Mouse (Mus musculus): Measurements from ENCODE around the gene Kifap3. TPM values are rescaled to one million over a fixed set of nuclear protein-coding genes. Genes with fewer than 3 reads are reported as not detected.
"Not testable (repeated sequence)": the region's sequence is repeated elsewhere in the genome, so short reads cannot be mapped to it uniquely, and the experiment has no call there.

Gene Kifap3
- 100 to 1,000 TPM; 261 to 274 TPM for total RNA-seq (2021)

DNA sequence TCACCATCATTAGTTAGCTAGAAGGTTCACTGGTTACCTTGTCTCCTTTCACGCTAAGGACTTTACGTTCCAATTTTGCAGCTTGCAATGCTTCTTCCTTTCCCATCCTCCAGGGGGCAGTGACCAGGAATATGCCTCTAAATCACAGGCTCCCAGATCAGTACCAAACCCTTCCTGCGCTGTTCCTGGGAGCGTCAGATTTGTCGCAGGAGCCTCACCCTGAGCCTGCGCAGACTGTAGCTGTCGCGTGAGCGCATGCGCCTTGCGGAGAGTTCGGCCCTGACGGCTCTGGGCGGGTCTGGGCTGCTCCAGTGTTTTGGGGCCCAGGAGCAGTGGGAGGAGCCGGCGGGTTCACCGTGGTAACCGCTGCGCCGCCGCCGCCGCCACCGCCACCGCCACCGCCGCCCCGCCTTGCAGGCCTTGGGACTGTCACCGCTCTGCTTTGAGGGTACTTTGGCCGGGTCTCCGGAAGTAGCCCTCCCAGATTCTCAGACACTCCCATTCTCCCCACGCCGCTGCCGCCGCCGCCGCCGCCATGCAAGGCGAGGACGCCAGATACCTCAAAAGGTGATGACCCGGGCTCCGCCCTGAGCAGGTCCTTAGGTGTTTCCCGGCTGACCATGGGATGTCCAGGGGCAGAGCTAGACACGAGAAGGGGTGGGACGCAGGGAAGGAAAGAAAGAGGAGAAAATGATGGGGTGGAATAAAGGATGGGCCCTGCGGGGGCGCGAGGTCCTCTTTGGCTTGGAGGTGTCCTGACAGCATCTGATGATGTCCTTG, at the start of gene Kifap3:
Gene Kifap3 (plus strand): TSS at position 248 of the 780 bp plus-strand sequence.
- intact Hi-C loops (cut with DNase I): no loop called here
- DNase-seq (ENCODE audit: extremely low spot score in 1 of 2, low spot score in 2 of 2): peak; percentile 98 to 99

DNA sequence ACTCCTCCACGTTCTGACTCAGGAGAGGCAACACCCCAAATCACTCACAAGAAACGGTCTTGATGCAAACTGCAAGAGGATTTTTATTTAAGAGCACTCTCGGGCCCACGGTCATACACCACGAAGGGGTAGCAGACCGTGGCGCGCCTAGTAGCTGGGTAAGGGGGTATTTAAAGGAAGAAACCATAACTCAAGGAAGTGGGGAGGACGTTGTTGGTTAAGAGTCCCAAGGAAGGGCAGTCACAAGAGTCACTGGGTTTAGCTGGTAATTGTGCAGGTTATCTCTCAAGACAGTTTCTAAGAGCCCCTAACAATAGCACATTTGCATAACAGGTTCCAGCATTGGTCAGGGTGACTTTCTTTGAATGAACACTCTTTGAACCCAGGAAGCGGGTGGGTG, 48.2 kb upstream of the Kifap3 start:
- intact Hi-C loops (cut with DNase I); DNase-seq (ENCODE audit: extremely low spot score in 1 of 2, low spot score in 2 of 2): not testable (repeated sequence)

GRCm38 (mm10) chr1:163736441-163737238, 42.7 kb upstream of the Kifap3 start:
- no peak for DNase-seq (ENCODE audit: extremely low spot score in 1 of 2, low spot score in 2 of 2)
- intact Hi-C loops (cut with DNase I): no loop called here

DNA sequence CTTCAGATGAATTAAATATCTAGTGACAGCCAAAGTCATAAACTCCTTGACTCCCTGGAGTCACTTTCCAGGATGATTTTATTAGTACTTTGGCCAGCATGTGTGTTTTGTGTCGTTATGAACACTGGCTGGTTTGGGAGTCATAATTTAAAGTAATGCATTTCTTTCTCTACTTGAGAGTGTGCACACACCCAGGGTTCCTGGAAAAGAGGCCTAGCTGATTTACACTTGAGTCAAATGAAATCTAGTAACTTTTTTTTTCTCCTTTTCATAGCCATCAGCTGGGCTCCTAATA, 42.2 kb upstream of the Kifap3 start:
- DNase-seq (ENCODE audit: extremely low spot score in 1 of 2, low spot score in 2 of 2): no peak
- intact Hi-C loops (cut with DNase I): no loop called here

DNA sequence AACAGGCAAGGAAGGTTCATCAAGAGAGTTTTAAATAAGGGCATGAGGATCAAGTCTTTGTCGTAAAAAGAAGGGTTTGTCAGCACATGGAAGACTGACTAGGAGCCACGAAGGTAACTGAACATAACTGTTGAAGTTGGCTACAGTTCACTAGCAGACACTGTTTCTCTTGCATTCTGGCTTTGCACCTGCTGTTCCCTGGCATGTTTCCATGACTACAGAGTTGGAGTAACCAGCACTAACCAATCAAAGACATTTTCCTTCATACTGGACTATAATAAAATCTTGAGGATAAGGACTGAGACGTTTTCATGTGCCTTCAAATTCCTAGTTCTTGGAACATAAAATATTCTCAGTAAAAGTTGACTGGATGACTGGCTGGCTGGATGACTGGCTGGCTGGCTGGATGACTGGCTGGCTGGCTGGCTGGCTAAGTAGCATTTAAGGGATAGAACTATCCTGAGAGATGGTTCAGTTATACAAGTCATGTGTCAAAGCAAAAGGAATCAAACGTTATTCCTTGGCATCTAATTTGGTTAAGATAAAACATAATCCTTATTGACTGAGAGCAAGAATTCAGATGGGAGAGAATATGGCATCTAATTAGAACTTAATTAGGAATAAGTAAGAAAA, 27.9 kb upstream of the Kifap3 start:
- no peak for DNase-seq (ENCODE audit: extremely low spot score in 1 of 2, low spot score in 2 of 2)
- intact Hi-C loops (cut with DNase I): no loop called here

DNA sequence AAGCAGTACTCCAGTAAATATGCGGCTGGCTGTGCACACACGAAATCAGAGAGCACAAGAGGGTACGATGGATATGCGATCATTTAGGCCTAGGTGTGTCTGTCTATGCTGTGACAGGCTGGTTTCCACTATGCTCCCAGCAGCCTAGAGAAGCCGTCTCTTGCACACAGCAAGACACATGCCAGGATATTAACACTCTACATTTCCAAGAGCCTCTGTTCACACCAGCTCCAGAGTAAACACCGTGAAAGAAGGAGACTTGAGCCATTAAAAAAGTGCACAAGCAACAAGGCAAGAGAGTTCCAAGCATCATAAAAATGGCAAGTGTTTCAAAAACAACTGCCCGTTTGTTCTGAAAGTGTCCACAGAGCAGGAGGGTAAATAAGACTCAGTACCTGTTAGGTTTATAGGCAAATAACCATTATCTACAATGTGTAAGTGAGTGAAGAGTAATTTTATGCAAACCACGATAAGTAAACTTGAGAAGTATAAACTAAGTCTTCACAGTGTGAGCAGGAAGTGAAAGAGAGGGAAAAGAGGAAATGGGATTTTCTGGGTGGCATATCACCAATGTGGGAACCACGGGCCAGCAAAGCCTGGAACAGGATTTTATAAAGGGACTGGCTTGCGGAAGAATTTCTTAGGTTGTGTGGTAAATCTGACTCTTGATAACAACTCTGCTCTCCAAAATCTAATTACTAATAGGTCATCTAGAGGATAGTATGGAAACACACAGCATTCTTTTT, 21.7 kb upstream of the Kifap3 start:
- no peak for DNase-seq (ENCODE audit: extremely low spot score in 1 of 2, low spot score in 2 of 2)
- intact Hi-C loops (cut with DNase I): no loop called here

- DNase-seq (ENCODE audit: extremely low spot score in 1 of 2, low spot score in 2 of 2): not testable (repeated sequence)
Observed at GRCm38 (mm10) chr1:163783577-163783976, 4.2 kb downstream of the Kifap3 start.

GRCm38 (mm10) chr1:163821365-163821764, 42.0 kb downstream of the Kifap3 start:
- intact Hi-C loops (cut with DNase I): loop anchor here (10.0 kb wide), 1 partner anchor 667 kb away; no protein-coding TSS in a partner anchor
- DNase-seq (ENCODE audit: extremely low spot score in 1 of 2, low spot score in 2 of 2): no peak

More at GRCm38 (mm10) chr1:163783577-163783976, 4.2 kb downstream of the Kifap3 start:
- intact Hi-C loops (cut with DNase I): not testable (repeated sequence)

DNA sequence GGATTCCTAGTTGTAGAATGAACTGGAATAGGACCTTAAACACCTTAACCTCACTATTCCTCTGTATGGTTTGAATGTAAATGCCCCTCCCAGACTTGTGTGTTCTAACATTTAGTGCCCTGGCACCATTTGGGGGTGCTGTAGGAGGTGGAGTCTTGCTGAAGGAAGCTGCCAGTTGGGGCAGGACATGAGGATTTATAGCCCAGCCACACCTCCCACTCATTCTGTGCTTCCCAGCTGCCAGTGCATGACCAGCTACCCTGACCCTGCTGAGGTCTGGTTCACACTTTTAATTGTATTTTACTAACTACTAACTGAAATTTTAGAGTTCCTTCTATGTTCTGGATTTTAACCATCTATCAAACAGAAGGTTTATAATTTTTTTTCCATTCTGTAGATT, 50.1 kb downstream of the Kifap3 start:
- intact Hi-C loops (cut with DNase I): loop anchor here (10.0 kb wide), 1 partner anchor 675 kb away; no protein-coding TSS in a partner anchor
- DNase-seq (ENCODE audit: extremely low spot score in 1 of 2, low spot score in 2 of 2): no peak

DNA sequence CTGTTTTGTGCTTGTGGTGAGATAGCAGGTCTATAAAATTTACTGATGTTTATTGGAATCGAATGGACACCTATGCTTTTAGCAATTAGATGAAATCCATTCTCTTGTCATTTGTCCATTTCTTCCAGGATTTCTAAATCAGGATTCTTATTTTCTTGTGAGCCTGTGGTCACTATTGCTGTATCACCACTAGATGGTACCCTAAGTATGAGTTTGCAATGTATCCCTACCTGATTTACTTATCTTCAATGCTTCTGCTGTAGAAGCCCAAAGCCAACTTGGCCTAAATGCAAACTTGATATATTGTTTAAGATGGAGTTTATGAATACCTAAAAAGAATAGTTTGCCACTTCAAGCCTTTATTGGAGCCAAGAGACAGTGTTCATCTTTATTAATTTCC, 54.7 kb downstream of the Kifap3 start:
- DNase-seq (ENCODE audit: extremely low spot score in 1 of 2, low spot score in 2 of 2): no peak
- intact Hi-C loops (cut with DNase I): no loop called here

DNA sequence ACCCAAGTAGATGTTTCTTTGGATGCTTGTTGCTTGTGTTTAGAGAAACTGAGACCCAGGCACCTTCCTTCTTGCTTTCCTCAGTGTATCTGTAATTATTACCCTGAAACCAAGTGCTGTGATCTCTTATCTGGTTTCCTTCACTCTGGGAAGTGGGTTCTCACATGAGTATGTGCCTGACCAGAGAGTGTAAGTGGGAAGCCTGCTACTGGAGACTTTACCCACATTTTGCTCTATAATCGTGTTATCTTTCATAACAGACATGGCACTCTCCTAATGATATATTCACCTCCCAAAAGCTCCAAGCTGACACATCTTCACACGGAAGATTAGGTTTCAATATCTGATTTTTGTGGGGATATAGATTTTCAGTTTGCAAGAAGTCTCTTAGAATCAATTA, 55.7 kb downstream of the Kifap3 start:
- DNase-seq (ENCODE audit: extremely low spot score in 1 of 2, low spot score in 2 of 2): no peak
- intact Hi-C loops (cut with DNase I): loop anchor here (5.0 kb wide), 1 partner anchor 77 kb away; no protein-coding TSS in a partner anchor

GRCm38 (mm10) chr1:163838482-163838881, 59.1 kb downstream of the Kifap3 start:
- DNase-seq (ENCODE audit: extremely low spot score in 1 of 2, low spot score in 2 of 2): not testable (repeated sequence)
- intact Hi-C loops (cut with DNase I): loop anchor here (5.0 kb wide), 1 partner anchor 74 kb away; no protein-coding TSS in a partner anchor

DNA sequence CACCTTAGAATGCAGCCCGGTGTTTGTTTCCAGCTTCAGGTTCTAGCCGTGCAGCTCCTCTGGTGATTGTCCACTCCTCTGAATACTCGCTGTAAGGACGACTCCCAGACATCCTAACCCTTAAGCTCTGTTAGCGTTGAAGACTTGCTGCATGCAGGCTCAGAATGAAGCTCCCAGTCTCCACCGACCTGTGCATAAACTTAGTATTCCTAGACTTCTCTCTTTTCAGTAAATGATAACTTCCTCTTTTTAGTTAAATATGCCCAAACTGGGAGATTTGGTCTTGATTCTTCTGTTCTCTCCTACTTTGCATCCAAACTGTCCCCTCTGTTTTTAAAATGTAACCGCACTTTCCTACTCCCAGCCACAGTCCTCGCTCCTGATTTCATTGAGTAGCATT, 61.2 kb downstream of the Kifap3 start:
- no peak for DNase-seq (ENCODE audit: extremely low spot score in 1 of 2, low spot score in 2 of 2)
- intact Hi-C loops (cut with DNase I): no loop called here

DNA sequence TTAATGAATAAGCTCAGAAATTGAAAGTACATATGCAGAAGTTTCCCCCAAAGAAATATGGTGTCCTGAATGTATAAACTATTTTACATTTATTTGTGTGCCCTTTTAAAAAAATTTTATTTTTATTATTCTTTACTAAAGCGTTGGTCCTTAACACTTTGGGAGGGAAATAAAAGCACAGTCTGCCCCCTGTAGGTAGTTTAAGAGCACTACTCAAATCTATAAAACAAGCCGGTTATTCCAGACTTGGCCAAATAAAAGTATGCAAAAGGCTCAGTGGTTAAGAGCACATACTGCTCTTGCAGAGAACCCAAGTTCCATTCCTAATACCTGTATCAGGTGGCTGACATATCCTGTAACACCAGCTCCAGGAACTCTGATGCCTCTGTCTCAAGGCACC, 62.9 kb downstream of the Kifap3 start:
- intact Hi-C loops (cut with DNase I): no loop called here
- no peak for DNase-seq (ENCODE audit: extremely low spot score in 1 of 2, low spot score in 2 of 2)

GRCm38 (mm10) chr1:163843899-163844298, 64.5 kb downstream of the Kifap3 start:
- intact Hi-C loops (cut with DNase I): no loop called here
- DNase-seq (ENCODE audit: extremely low spot score in 1 of 2, low spot score in 2 of 2): no peak

DNA sequence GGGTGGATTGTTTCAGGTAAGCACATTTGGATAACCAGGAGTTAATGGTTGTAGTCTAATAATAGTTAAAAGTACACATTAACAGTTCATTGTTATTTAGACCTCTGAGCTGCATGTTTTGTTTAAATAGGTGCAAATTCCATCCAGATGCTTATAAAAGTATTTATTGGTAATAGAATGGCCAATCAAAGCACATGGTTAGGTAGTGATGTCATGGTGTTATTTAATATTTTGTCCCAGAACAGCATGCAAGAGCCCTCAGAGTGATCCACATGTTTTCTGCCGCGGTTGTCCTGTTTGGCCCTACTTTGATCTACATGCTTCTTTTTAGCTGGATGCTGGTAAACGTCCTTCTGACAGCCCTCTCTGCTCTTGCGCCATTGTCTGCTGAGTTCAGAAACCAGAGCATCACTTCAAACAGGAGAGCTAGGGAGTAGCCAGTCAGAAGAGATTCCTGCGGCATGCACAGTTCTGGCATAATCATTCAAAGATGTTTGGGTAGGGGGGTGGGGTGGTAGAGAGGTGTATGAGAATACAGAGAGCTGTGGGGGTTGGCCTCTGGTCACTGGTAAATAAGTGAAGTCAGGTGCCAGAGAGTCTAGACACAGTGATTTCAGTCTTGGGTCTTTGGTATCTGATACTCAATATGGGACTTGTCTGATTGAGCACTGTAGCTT, 73.6 kb downstream of the Kifap3 start:
- DNase-seq (ENCODE audit: extremely low spot score in 1 of 2, low spot score in 2 of 2): no peak
- intact Hi-C loops (cut with DNase I): no loop called here

GRCm38 (mm10) chr1:163858420-163858819, 79.0 kb downstream of the Kifap3 start:
- intact Hi-C loops (cut with DNase I): no loop called here
- no peak for DNase-seq (ENCODE audit: extremely low spot score in 1 of 2, low spot score in 2 of 2)

DNA sequence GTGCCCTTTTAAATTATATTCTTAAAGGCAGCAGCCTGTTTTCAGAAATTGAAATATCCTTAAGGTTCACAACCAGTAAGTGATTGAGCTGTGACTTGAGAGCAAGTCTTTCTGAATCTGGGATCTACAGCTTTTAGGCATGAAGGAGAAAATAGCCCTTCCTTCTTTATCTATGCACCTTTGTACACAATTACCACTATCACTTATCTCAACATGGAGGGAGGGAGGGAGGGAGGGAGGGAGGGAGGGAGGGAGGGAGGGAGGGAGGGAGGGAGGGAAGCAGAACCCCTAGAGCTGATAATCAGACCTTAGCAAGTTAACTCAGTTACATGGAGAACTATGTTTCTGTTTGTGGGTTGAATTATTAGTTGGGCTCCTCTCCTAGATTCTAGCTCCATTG, 82.2 kb downstream of the Kifap3 start:
- intact Hi-C loops (cut with DNase I): no loop called here
- no peak for DNase-seq (ENCODE audit: extremely low spot score in 1 of 2, low spot score in 2 of 2)
